Mouse (Mus musculus): Measurements from ENCODE around the gene Npm1. TPM values are rescaled to one million over a fixed set of nuclear protein-coding genes. Genes with fewer than 3 reads are reported as not detected.

The Npm1 gene
- polyA plus RNA-seq, 1 experiment from 2014 or later, result 277 TPM

- Histone ChIP-seq H3K9ac (replicated peaks; ENCODE audit: low read depth) (no peak overlapping the region), H3K4me1 (ENCODE audit: insufficient read depth, low read depth, low read length) (peaks cover 16% of the 10 kb centered on the region), H3K27me3 (replicated peaks; ENCODE audit: insufficient read depth, low read length) (peaks cover 89% of the 10 kb centered on the region), H3K36me3 (ENCODE audit: insufficient read depth, low read length) (no peaks in the 10 kb centered on the region), H3K27ac (ENCODE audit: low read length) (no peak overlapping the region), H3K4me2 (replicated peaks; ENCODE audit: low read depth, low read length) (no peak overlapping the region), H3K4me3 (ENCODE audit: low read depth, low read length) (no peak overlapping the region), H3K9me3 (ENCODE audit: low read length) (no peaks in the 10 kb centered on the region)
- DNase-seq (ENCODE audit: low spot score) (no peak), ATAC-seq (no peak)
- TF ChIP-seq CTCF (IDR thresholded peaks at IDR 0.05) (no peak), EP300 (IDR thresholded peaks at IDR 0.05) (no peak)
- 30% methylated on average over 22 of the region's 22 CpGs for WGBS
Measured at GRCm38 (mm10) chr11:33198351-33199116, 35.5 kb upstream of the Npm1 start.

DNA sequence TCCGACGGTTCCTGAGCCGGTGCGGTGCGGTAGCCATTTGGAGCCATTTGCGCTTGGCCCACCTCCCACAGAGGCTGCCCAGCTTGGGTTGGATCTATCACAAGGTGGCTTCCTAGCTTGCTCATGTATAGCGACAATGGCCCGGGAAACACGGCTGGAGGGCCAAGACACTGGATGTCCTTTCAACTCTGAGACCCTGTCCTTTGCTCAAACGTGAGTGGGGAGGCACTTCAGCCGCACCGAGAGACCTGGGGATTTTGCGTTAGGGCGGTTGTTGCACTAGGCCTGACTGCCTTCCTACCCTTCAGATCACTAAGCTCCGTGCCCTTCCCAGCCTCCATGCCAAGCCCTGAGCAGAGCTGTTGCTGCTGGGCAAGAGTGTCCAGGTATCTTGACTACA lies 34.7 kb upstream of the Npm1 start:
- Histone ChIP-seq H3K4me3 (ENCODE audit: low read depth, low read length) (no peak overlapping the region), H3K9ac (replicated peaks; ENCODE audit: low read depth) (no peak overlapping the region), H3K36me3 (ENCODE audit: insufficient read depth, low read length) (no peaks in the 10 kb centered on the region), H3K27me3 (replicated peaks; ENCODE audit: insufficient read depth, low read length) (peaks cover 84% of the 10 kb centered on the region), H3K27ac (ENCODE audit: low read length) (no peak overlapping the region), H3K9me3 (ENCODE audit: low read length) (no peaks in the 10 kb centered on the region), H3K4me2 (replicated peaks; ENCODE audit: low read depth, low read length) (no peak overlapping the region), H3K4me1 (ENCODE audit: insufficient read depth, low read depth, low read length) (peaks cover 16% of the 10 kb centered on the region)
- no peak for DNase-seq (ENCODE audit: low spot score)
- TF ChIP-seq EP300 (IDR thresholded peaks at IDR 0.05), result no peak
- no peak for TF ChIP-seq CTCF (IDR thresholded peaks at IDR 0.05)
- ATAC-seq, result no peak
- WGBS, result 19% methylated on average over 15 of the region's 15 CpGs

DNA sequence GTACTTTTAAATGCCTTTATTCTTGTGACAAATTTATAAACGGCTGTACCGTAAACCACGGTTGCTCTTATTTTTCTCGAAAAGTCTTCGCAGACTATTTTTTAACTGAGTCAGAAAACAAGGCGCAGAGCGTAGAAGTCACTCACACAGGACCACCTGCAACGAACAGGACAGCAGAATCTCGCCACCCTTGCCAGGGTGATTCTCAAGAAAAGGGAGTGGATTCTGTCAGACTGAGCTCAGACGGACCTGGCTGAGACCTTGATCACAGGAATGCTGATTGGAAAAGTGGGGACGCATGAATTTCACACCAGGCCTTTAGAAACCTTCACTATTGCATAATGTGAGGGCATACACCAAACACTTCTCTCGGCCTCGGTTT lies 34.1 kb upstream of the Npm1 start:
- no peak overlapping the region for H3K27ac ChIP-seq (ENCODE audit: low read length)
- WGBS, result 28% methylated on average over 13 of the region's 13 CpGs
- H3K9me3 ChIP-seq (ENCODE audit: low read length), result no peaks in the 10 kb centered on the region
- DNase-seq (ENCODE audit: low spot score) (no peak), ATAC-seq (no peak)
- H3K4me2 ChIP-seq (replicated peaks; ENCODE audit: low read depth, low read length), result no peak overlapping the region
- no peak overlapping the region for H3K4me3 ChIP-seq (ENCODE audit: low read depth, low read length)
- no peaks in the 10 kb centered on the region for H3K36me3 ChIP-seq (ENCODE audit: insufficient read depth, low read length)
- no peak overlapping the region for H3K9ac ChIP-seq (replicated peaks; ENCODE audit: low read depth)
- no peak for TF ChIP-seq EP300 (IDR thresholded peaks at IDR 0.05)
- TF ChIP-seq CTCF (IDR thresholded peaks at IDR 0.05), result no peak
- peaks cover 16% of the 10 kb centered on the region for H3K4me1 ChIP-seq (ENCODE audit: insufficient read depth, low read depth, low read length)
- peaks cover 79% of the 10 kb centered on the region for H3K27me3 ChIP-seq (replicated peaks; ENCODE audit: insufficient read depth, low read length)

- no peaks in the 10 kb centered on the region for H3K36me3 ChIP-seq (ENCODE audit: insufficient read depth, low read length)
- H3K4me1 ChIP-seq (ENCODE audit: insufficient read depth, low read depth, low read length), result peaks cover 16% of the 10 kb centered on the region
- no peak for ATAC-seq
- H3K27ac ChIP-seq (ENCODE audit: low read length), result no peak overlapping the region
- no peak overlapping the region for H3K4me2 ChIP-seq (replicated peaks; ENCODE audit: low read depth, low read length)
- H3K27me3 ChIP-seq (replicated peaks; ENCODE audit: insufficient read depth, low read length), result peaks cover 76% of the 10 kb centered on the region
- H3K9me3 ChIP-seq (ENCODE audit: low read length), result no peaks in the 10 kb centered on the region
- WGBS, result 7% methylated on average over 24 of the region's 24 CpGs
- TF ChIP-seq CTCF (IDR thresholded peaks at IDR 0.05) (no peak), EP300 (IDR thresholded peaks at IDR 0.05) (no peak)
- H3K9ac ChIP-seq (replicated peaks; ENCODE audit: low read depth), result no peak overlapping the region
- DNase-seq (ENCODE audit: low spot score), result no peak
- H3K4me3 ChIP-seq (ENCODE audit: low read depth, low read length), result no peak overlapping the region
Measured at GRCm38 (mm10) chr11:33196447-33197132, 33.6 kb upstream of the Npm1 start.

DNA sequence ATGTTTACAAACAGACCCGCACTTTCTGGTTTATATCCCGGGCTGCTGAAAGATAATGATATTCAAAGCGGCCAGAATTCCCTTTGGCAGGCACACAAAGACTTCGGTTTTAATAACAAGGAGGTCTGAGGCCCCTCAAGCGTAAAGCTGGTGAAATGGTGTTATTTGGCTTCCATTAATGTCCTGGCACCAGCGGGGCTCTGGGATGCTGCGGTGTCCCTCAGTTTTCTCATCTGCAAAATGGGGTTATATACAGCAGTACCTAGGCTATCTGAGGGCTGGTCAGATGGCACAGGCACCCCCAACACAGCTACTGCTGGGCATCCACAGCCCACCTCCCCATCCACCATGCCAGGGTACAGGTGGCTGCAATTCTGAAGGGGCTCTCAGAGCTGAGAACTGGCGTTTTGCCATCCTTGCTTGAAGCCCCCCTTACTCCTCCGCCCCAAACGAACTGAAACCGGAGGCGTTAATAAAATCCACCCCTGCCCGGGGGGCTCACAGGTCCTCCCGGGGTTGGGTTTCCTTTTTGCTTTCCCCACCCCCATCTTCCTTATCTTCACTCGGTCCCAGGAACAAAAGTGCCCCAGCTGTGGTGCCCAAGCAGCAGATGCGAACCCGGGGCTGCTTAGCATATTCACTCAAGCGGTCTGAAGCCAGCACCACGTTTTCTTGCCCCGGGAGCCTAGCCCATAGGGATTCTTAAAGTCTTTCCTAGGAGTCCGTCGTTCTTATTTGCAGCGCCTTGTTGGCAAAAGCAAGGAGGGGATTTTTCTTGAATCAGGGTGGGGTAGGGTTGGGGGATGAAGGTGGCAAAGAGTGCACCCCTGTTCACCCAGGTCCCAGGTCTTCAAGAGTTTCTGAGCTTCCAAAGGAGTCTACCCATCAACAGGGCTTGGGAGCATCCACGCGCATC lies 32.8 kb upstream of the Npm1 start:
- no peak overlapping the region for H3K9ac ChIP-seq (replicated peaks; ENCODE audit: low read depth)
- H3K4me3 ChIP-seq (ENCODE audit: low read depth, low read length), result no peak overlapping the region
- H3K4me1 ChIP-seq (ENCODE audit: insufficient read depth, low read depth, low read length), result peaks cover 8% of the 10 kb centered on the region; the same call in 1 of the 2 replicates
- no peak overlapping the region for H3K27ac ChIP-seq (ENCODE audit: low read length)
- TF ChIP-seq EP300 (IDR thresholded peaks at IDR 0.05) (no peak), CTCF (IDR thresholded peaks at IDR 0.05) (no peak)
- no peak overlapping the region for H3K4me2 ChIP-seq (replicated peaks; ENCODE audit: low read depth, low read length)
- ATAC-seq, result no peak
- H3K9me3 ChIP-seq (ENCODE audit: low read length), result no peaks in the 10 kb centered on the region
- H3K36me3 ChIP-seq (ENCODE audit: insufficient read depth, low read length), result no peaks in the 10 kb centered on the region
- DNase-seq (ENCODE audit: low spot score), result no peak
- H3K27me3 ChIP-seq (replicated peaks; ENCODE audit: insufficient read depth, low read length), result peaks cover 73% of the 10 kb centered on the region
- WGBS, result 7% methylated on average over 25 of the region's 25 CpGs

- TF ChIP-seq EP300 (IDR thresholded peaks at IDR 0.05), result no peak
- no peak for TF ChIP-seq CTCF (IDR thresholded peaks at IDR 0.05)
- Histone ChIP-seq H3K9me3 (ENCODE audit: low read length) (no peaks in the 10 kb centered on the region), H3K27me3 (replicated peaks; ENCODE audit: insufficient read depth, low read length) (peaks cover 67% of the 10 kb centered on the region), H3K4me1 (ENCODE audit: insufficient read depth, low read depth, low read length) (peaks cover under 1% of the 10 kb centered on the region; the same call in 1 of the 2 replicates), H3K9ac (replicated peaks; ENCODE audit: low read depth) (no peak overlapping the region), H3K27ac (ENCODE audit: low read length) (no peak overlapping the region), H3K4me3 (ENCODE audit: low read depth, low read length) (no peak overlapping the region), H3K36me3 (ENCODE audit: insufficient read depth, low read length) (no peaks in the 10 kb centered on the region), H3K4me2 (replicated peaks; ENCODE audit: low read depth, low read length) (no peak overlapping the region)
- ATAC-seq, result no peak
- no peak for DNase-seq (ENCODE audit: low spot score)
- 30% methylated on average over 7 of the region's 7 CpGs for WGBS
Measured at GRCm38 (mm10) chr11:33195061-33195460, 32.1 kb upstream of the Npm1 start.

Measured in lung, postnatal 0 days (tissue).